Mouse (Mus musculus) olfactory bulb, adult 2 months (tissue): ENCODE results near the gene Edaradd.

Source experiments
- CTCF ChIP-seq: fragments of 200-500 bp; IDR thresholded peaks from 2 replicates; pipeline ENCODE4 v1.5.1; 2012; ENCODE audit warnings: low read depth, mild to moderate bottlenecking, low read length, moderate library complexity; ENCODE audit not compliant: insufficient read depth
- POLR2A ChIP-seq: fragments of 200-500 bp; IDR thresholded peaks from 2 replicates; pipeline ENCODE4 v1.6.1; 2012; ENCODE audit warnings: mild to moderate bottlenecking, low read depth, low read length, moderate library complexity; ENCODE audit not compliant: insufficient read depth

DNA sequence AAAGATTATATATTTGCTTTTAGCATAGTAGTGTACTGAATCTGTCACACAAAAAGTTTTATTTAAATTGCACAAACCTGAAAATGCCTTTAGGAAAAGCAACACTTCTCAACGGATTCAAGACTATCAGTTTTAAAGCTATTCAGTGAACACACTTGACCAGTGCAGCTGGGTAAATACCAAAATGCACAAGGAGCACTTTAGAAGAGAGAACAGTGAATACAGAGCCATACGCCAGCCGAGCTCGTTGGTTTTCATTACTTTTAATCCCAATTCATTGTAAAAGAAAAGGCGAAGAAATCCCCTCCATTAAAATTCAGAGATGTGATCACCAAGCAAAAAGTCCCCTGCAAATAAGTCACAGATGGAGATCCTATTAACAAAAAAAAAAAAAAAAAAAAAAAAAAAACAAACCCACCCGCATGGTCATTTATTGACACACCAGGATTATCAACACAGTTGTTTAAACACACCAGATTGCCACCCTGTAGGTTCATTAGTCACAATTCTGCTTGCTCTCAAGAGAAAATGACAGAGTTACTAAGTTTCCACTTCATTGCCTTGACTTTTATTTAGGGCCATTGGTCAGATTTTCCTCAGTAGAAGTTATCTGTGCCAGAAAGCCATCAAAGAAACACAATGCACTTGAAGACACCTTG lies 39.4 kb upstream of the Edaradd start:
- TF ChIP-seq CTCF, result no peak
- no peak for TF ChIP-seq POLR2A
